Mouse (Mus musculus): ENCODE measurements at regions not wholly inside any gene's neighbourhood (a gene's known extent, or its start where the extent isn't known, plus 50 kb on each side); places are given as distances from the start of the nearest gene placed in this dataset.

DNA sequence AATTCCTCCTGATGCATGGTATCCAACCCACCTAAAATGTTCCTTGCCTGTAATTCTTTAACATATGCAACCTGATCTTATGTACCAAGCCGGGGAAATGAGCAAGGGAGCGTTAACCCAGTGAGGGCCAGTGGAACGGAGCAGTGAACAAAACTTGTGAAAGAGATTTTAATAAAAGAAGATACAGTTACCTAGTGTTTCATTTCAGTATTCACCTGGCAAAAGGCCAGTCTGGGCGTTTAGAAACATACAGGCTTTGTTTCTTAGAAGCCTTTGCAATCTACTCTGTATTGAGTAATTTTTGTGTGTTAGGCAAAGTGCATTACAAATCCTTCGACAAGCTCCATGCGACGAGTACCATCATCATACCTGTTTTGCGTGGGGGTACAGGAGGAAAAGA lies 91.1 kb downstream of the Gm10260 start:
- TF ChIP-seq POLR2A (IDR thresholded peaks at IDR 0.05; ENCODE audit: extremely low read depth, insufficient read depth, low read length) = no peak
- TF ChIP-seq CTCF (IDR thresholded peaks at IDR 0.05; ENCODE audit: low read depth, low read length) = no peak

Data from liver, adult 2 months (tissue).